Mouse (Mus musculus) lung, embryonic 16.5 days (tissue): ENCODE measurements around the gene Tbx21. TPM values are rescaled to one million over a fixed set of nuclear protein-coding genes. Genes with fewer than 3 reads are reported as not detected.

Experiments
- ATAC-seq: fragments of 200-750 bp; cut with Nextera tagmentation; 2 replicates; pipeline ENCODE4 v1.8.0; 2017; ENCODE audit warnings: low read depth, mild to moderate bottlenecking, moderate library complexity
- H3K27ac ChIP-seq: fragments of 300-500 bp; sonication (generic); 2 replicates; pipeline ENCODE4 v1.5.1; 2014; ENCODE audit warnings: mild to moderate bottlenecking, control low read depth, low read length
- H3K27me3 ChIP-seq: fragments of 300-500 bp; sonication (generic); 2 replicates; pipeline ENCODE4 v1.6.1; 2014; ENCODE audit warnings: low read depth, low read length, mixed read lengths; ENCODE audit not compliant: control insufficient read depth, insufficient read depth
- H3K36me3 ChIP-seq: fragments of 300-500 bp; sonication (generic); 2 replicates; pipeline ENCODE4 v1.6.1; 2014; ENCODE audit warnings: low read length; ENCODE audit not compliant: control insufficient read depth, insufficient read depth
- H3K4me1 ChIP-seq: fragments of 300-500 bp; sonication (generic); replicated peaks from 2 replicates; pipeline ENCODE4 v1.6.1; 2014; ENCODE audit warnings: low read length, mixed read lengths; ENCODE audit not compliant: control insufficient read depth, insufficient read depth
- H3K4me2 ChIP-seq: fragments of 300-500 bp; sonication (generic); 2 replicates; pipeline ENCODE4 v1.6.1; 2014; ENCODE audit warnings: low read depth, low read length, control low read depth
- H3K4me3 ChIP-seq: fragments of 300-500 bp; sonication (generic); 2 replicates; pipeline ENCODE4 v1.5.1; 2014; ENCODE audit warnings: mild to moderate bottlenecking, low read length, control low read depth
- H3K9ac ChIP-seq: fragments of 300-500 bp; sonication (generic); 2 replicates; pipeline ENCODE4 v1.6.1; 2014; ENCODE audit warnings: low read length, control low read depth
- H3K9me3 ChIP-seq: fragments of 300-500 bp; sonication (generic); 2 replicates; pipeline ENCODE4 v1.6.1; 2016; ENCODE audit warnings: low read length; ENCODE audit not compliant: control insufficient read depth
- WGBS: fragments of 180-500 bp; shearing (Covaris S2); extraction: QIAGEN DNeasy Blood & Tissue Kit; methylation state at CpG from one replicate; pipeline ENCODE4 v1.1.7; 2014; 5-methylcytosine and 5-hydroxymethylcytosine counted together
- polyA plus RNA-seq: library from polyadenylated mRNA; unstranded; fragments of >200 nt; fragmentation: Nextera tagmentation; extraction: Ambion mirVana; gene quantifications from 2 replicates; pipeline ENCODE4 v1.2.1, GENCODE M21; 2015

Gene Tbx21
- polyA plus RNA-seq, 1 experiment from 2014 or later: not detected

DNA sequence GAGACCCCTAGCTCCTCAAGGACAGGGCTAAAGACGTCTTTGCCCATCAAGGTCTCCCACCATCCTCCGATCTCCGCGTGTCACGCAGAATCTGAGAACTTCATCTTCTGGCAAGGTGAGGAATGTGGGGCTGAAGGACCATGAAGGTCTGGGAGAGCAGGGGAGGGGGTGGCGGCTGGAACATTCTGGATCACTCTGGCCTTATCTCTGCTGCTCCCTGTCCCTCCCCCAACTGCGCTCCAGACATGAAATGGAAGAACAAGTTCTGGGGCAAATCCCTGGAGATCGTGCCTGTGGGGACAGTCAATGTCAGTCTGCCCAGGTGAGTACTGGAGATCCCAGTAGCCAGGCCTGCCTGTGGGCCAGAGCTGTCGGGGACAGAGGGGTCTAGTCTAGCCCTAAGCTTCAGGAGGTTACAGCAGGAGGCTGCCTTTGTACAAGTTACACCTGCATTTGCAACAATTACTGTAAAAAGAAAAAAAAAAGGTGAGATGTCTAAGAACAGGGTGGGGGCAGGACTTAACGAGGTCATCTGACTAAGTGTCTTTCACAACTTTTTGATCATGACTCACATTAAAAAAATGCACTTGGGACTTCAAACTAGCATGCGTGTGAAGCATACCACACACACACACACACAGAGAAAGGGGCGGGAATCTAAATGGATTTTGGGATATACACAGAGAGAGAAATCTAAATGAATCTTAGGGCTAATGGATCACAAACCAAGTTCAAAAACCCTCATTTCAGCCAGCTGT lies 49.4 kb downstream of the Tbx21 start:
- H3K36me3 ChIP-seq: peaks cover 10% of the 10 kb centered on the region
- no peaks in the 10 kb centered on the region for H3K9me3 ChIP-seq
- H3K27ac ChIP-seq: no peak overlapping the region
- WGBS: 76% methylated on average over 12 of the region's 12 CpGs
- no peak for ATAC-seq
- no peak overlapping the region for H3K9ac ChIP-seq
- H3K4me1 ChIP-seq: no peaks in the 10 kb centered on the region
- no peaks in the 10 kb centered on the region for H3K27me3 ChIP-seq
- no peak overlapping the region for H3K4me2 ChIP-seq
- H3K4me3 ChIP-seq: no peak overlapping the region

DNA sequence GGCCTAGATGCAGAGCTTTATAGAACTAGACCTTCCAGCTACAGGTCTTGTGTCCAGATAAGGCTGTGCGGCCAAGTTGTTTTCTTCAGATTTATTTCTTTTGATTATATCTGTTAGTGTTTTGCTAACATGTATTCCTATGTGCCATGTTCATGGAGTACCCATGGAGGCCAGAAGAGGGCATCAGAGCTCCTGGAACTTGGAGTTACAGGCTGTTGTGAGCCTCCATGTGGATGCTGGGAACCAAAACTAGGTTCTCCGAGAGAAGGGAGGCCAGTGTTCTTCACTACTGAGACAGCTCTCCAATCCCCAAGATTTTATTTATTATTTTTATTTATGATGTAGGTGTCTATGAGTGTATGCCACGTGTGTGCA lies 51.2 kb downstream of the Tbx21 start:
- Histone ChIP-seq H3K9me3 (no peaks in the 10 kb centered on the region), H3K27ac (no peak overlapping the region), H3K27me3 (no peaks in the 10 kb centered on the region), H3K4me2 (no peak overlapping the region), H3K9ac (no peak overlapping the region), H3K4me3 (no peak overlapping the region), H3K36me3 (peaks cover 19% of the 10 kb centered on the region), H3K4me1 (no peaks in the 10 kb centered on the region)
- ATAC-seq: no peak
- 83% methylated on average over 3 of the region's 3 CpGs for WGBS

GRCm38 (mm10) chr11:97063274-97063920 lies 51.7 kb downstream of the Tbx21 start:
- Histone ChIP-seq H3K36me3 (peaks cover 21% of the 10 kb centered on the region), H3K4me2 (no peak overlapping the region), H3K9me3 (no peaks in the 10 kb centered on the region), H3K27ac (0 out of 2 replicates have a peak overlapping the region, but pooled peaks have one; percentile 12), H3K4me1 (no peaks in the 10 kb centered on the region), H3K4me3 (no peak overlapping the region), H3K9ac (no peak overlapping the region), H3K27me3 (no peaks in the 10 kb centered on the region)
- 63% methylated on average over 9 of the region's 9 CpGs for WGBS
- no peak for ATAC-seq

DNA sequence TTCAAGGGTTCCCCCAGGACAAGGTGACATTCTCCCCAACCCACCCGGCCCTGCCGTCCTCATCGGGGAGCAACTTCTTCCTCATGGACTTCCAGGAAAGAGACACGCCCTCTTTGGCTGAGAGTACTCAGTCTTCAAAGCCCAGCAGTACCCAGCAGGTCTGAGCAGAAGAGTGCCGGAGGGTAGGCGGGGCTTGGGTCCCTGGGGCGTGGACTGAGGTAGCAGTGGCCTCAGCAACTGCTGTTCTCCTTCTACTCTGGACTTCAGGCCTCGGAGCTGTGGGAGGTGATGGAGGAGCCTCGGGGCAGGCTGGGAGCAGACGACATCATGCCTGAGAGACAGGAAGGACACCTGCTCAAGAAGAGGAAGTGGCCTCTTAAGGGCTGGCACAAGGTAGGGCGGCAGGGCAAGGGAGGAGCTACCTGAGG lies 62.9 kb downstream of the Tbx21 start:
- Histone ChIP-seq H3K36me3 (peaks cover 20% of the 10 kb centered on the region), H3K27ac (peak overlapping the region; percentile 48), H3K9me3 (no peaks in the 10 kb centered on the region), H3K4me3 (peak overlapping the region; percentile 82), H3K4me1 (peaks cover 16% of the 10 kb centered on the region), H3K27me3 (no peaks in the 10 kb centered on the region), H3K4me2 (peak overlapping the region; percentile 91), H3K9ac (peak overlapping the region; percentile 89)
- 14% methylated on average over 11 of the region's 11 CpGs for WGBS
- peak; percentile 79 for ATAC-seq

GRCm38 (mm10) chr11:97050944-97051586 lies 64.1 kb downstream of the Tbx21 start:
- 15% methylated on average over 13 of the region's 13 CpGs for WGBS

DNA sequence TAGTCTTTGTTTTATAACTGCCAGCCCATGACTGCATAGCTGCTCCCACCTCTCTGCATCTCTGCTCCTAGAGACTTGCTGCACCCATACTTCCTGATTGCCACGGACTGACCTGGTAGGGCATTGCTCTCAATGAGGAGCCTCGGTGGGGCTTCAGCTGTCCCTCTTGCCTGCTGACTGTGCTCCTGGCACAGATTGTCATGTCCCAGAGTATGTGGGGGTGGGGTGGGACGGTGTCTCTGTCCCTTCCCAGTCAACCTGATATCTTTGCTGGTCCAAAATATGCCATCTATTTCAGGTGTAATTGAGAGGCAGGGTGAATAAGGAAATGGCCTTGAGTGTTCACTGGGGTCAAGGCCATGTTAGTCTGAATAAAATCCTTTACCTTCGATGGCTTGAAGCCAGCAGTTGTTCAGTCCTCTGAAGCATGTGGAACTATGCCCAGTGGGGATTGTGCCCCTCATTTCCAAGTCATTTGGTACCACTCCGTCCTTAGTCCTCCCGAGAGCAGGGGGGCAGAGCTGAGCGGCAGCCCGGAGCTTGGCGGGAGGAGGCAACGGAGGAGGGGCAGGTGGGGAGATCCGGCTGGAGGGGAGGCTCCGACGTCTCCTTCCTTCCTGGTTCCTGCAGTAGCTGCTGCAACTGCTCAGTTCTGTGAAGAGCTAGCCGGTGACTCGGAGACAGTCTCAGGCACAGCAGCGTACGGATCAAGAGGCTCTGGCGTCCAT lies 64.8 kb downstream of the Tbx21 start, which contains the start of gene Osbpl7:
Gene Osbpl7 (plus strand): TSS at position 413 of the 728 bp plus-strand sequence.
- 0 out of 2 replicates have a peak, but pooled peaks cover 2% of the 10 kb centered on the region for H3K9me3 ChIP-seq
- H3K27me3 ChIP-seq: no peaks in the 10 kb centered on the region
- peak within 1 kb of the TSS; percentile 82 for H3K4me3 ChIP-seq
- peak within 1 kb of the TSS; percentile 89 for H3K9ac ChIP-seq
- WGBS: 6% methylated on average over 18 of the region's 18 CpGs
- ATAC-seq: peak; percentile 82
- peaks cover 16% of the 10 kb centered on the region for H3K4me1 ChIP-seq
- H3K4me2 ChIP-seq: peak within 1 kb of the TSS; percentile 91
- peak within 1 kb of the TSS; percentile 81 for H3K27ac ChIP-seq
- H3K36me3 ChIP-seq: peaks cover 12% of the 10 kb centered on the region

More at GRCm38 (mm10) chr11:97050944-97051586, 64.1 kb downstream of the Tbx21 start:
- Histone ChIP-seq H3K9me3 (no peaks in the 10 kb centered on the region), H3K27ac (peak overlapping the region; percentile 81), H3K36me3 (peaks cover 16% of the 10 kb centered on the region), H3K4me3 (peak overlapping the region; percentile 82), H3K4me2 (peak overlapping the region; percentile 91), H3K4me1 (peaks cover 16% of the 10 kb centered on the region), H3K9ac (peak overlapping the region; percentile 89), H3K27me3 (no peaks in the 10 kb centered on the region)
- ATAC-seq: peak; percentile 15; the same call in 1 of the 2 replicates

GRCm38 (mm10) chr11:97049492-97050085 lies 65.5 kb downstream of the Tbx21 start:
- Histone ChIP-seq H3K4me1 (peaks cover 16% of the 10 kb centered on the region), H3K27me3 (no peaks in the 10 kb centered on the region), H3K9me3 (0 out of 2 replicates have a peak, but pooled peaks cover 2% of the 10 kb centered on the region), H3K4me3 (no peak overlapping the region), H3K36me3 (peaks cover 11% of the 10 kb centered on the region), H3K4me2 (no peak overlapping the region), H3K9ac (no peak overlapping the region; the same call in 1 of the 2 replicates), H3K27ac (no peak overlapping the region)
- no peak for ATAC-seq
- 64% methylated on average over 6 of the region's 6 CpGs for WGBS

DNA sequence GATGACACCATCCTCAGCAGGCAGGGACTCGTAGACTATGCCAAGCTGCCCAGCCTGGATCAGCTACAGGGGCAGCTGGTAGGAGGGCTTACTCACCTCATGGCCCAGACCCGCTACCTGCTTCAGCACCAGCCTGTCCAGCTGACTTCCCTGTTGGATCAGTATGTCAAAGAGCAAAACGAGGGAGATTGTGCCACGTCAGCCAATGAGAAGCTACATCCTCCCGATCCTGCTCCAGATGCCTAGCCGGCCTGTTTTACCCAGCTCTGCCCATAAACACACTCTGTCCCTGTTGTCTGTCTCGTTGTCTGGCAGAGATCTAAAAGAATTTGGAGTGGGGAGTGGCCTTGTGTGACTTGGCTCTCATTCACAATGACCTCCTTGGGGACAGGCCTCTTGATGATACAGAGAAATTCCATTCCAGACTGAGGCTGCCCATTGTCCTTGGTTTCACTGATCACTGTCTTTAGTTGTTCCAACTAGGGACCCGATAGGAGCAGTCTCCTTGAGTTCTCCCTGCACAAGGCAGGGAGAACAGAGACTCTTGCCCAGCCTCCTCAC lies 67.0 kb downstream of the Tbx21 start:
- H3K4me3 ChIP-seq: no peak overlapping the region
- H3K4me1 ChIP-seq: peaks cover 16% of the 10 kb centered on the region
- H3K9ac ChIP-seq: no peak overlapping the region
- 0 out of 2 replicates have a peak, but pooled peaks cover 2% of the 10 kb centered on the region for H3K9me3 ChIP-seq
- peaks cover 13% of the 10 kb centered on the region for H3K36me3 ChIP-seq
- no peak for ATAC-seq
- H3K4me2 ChIP-seq: no peak overlapping the region
- 69% methylated on average over 8 of the region's 8 CpGs for whole genome bisulfite sequencing
- no peaks in the 10 kb centered on the region for H3K27me3 ChIP-seq
- no peak overlapping the region for H3K27ac ChIP-seq
